Mouse (Mus musculus) megakaryocyte, embryonic 14.5 days (primary cell): ENCODE data around the gene Incenp.

Experiments used
- FLI1 ChIP-seq: IDR thresholded peaks from 2 replicates; pipeline ENCODE4 v1.6.1; 2012; ENCODE audit warnings: low read length, inconsistent platforms, mixed read lengths
- GATA1 ChIP-seq: IDR thresholded peaks from 3 replicates; pipeline ENCODE4 v1.6.1; 2012; ENCODE audit warnings: mixed read lengths, low read length, inconsistent platforms, borderline replicate concordance

- TF ChIP-seq GATA1: no peak
- TF ChIP-seq FLI1: no peak
These were observed 28.7 kb upstream of the Incenp start for GRCm38 (mm10) chr19:9928089-9928488.
